Mouse (Mus musculus) naive thymus-derived CD4-positive, alpha-beta T cell, adult 2 months (primary cell): ENCODE measurements around the gene Lmo4.
A peak's percentile ranks its signal among the peaks of the same experiment; 100 is the strongest.

Experiments
- DNase-seq: peaks from one replicate; pipeline ENCODE4 v3.0.0-alpha.2; 2011; ENCODE audit warnings: low read depth

Gene Lmo4

GRCm38 (mm10) chr3:144148234-144148633 is 56.8 kb downstream of the Lmo4 start:
- no peak for DNase-seq

- peak; percentile 13 for DNase-seq
Observed at GRCm38 (mm10) chr3:144147244-144147643, 57.8 kb downstream of the Lmo4 start.

- no peak for DNase-seq
Observed at GRCm38 (mm10) chr3:144144066-144144465, 61.0 kb downstream of the Lmo4 start.

DNA sequence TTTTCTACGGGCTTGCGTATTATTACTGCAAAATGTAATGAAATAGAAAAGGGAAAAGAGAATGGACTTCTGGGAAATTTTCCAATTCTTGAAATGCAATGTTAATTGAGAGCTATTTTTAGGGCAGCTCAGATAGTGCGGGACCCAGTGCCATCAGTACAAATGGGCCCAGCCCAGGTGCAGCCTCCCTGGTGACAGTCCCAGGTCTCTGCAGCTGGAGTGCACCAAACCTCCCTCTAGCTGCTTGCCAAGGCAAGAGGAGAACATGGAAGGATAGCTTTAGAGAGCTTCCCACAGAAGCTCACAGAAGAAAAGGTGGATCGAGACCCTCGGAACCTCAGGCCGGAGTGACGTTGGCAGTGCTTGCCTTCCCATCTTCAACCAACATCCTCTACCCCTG is 62.1 kb downstream of the Lmo4 start:
- DNase-seq, result no peak

DNA sequence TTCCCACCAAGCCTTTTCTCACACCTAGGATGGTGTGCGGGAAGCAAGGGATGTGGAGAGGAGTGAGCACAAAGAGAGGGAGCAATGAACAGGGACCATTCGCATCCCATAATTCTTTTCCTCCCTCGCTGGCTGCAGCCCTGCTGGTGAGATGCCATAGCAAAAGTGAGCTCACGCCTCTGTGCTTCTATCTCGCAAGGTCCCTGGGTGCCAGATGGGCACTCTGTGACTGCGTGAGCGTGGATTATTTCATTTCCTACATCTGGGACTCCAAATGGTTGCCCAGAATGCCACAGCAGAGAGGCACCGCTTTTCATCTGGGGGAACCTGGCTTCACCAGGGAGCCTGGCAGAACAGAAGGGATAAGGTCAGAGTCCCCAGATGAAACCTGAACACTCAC is 63.2 kb downstream of the Lmo4 start:
- no peak for DNase-seq

DNA sequence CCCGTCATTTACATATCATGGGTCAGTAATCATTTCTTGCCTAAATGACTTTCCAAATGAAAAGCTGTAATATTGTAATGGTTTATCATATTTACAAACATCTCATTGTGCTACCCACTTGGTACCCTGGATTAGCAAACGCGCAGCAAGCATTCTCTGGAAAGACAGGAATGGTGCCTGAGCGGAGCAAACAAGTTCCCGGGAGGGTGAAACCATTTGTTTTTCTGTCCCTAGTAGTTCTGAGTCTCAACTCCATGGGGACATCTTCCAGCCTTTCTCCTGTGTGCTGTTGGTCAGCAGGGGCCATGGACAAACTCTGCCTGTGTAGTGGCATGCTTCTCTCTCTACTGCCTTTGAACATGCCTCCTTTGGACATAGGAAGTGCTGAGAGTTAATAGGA is 64.2 kb downstream of the Lmo4 start:
- DNase-seq, result no peak

- no peak for DNase-seq
Observed at GRCm38 (mm10) chr3:144138659-144139058, 66.4 kb downstream of the Lmo4 start.
